Mouse (Mus musculus) liver, postnatal 0 days (tissue): ENCODE measurements around the gene Pnpla7.

Source experiments
- CTCF ChIP-seq: sonication (generic); IDR thresholded peaks from 2 replicates; pipeline ENCODE4 v1.5.1; 2016; ENCODE audit warnings: antibody characterized with exemption, low read depth
- EP300 ChIP-seq: IDR thresholded peaks from 2 replicates; pipeline ENCODE4 v1.6.1; 2016; ENCODE audit warnings: antibody characterized with exemption, low read depth, mild to moderate bottlenecking

GRCm38 (mm10) chr2:25025109-25025508, 49.3 kb downstream of the Pnpla7 start:
- TF ChIP-seq CTCF (no peak), EP300 (no peak)
